46 mouse cellular contexts compared by ENCODE assay signal in the genomic region with DNA sequence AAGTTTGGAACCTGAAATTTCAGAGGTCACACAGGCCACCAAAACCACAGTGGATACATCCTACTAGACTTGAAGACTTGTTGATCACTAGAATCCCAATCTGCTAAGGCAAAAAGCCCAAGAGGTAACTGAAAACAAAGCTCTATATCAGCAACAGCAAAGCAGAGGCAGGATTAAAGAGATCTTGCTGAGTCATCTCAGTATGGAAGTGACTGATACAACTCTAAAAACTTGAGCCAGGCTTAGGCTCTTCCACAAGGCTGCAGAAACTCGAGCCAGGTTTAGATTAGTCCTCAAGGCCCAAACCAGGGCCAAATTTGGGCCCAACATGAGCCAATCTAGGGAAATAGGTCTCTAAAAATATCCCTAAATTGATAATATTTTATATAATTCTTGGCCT. TPM values are rescaled to one million over a fixed set of nuclear protein-coding genes. Genes with fewer than 3 reads are reported as not detected.
"Had no signal": no experiment of that assay in that cellular context is flagged by ENCODE, and none has a peak within 500 bp of the region (broad histone marks: within the 10 kb centered on the region; RNA-seq: fewer than 3 reads in every experiment).

No protein-coding gene starts in this region.

- H3K27ac ChIP-seq: limb, embryonic 10.5 days; limb, embryonic 12.5 days; limb, embryonic 13.5 days; limb, embryonic 15.5 days; liver, embryonic 12.5 days; liver, embryonic 13.5 days; liver, embryonic 14.5 days; liver, embryonic 15.5 days; lung, embryonic 15.5 days; macrophage; midbrain, embryonic 10.5 days; midbrain, embryonic 12.5 days; midbrain, embryonic 15.5 days; neural tube, embryonic 12.5 days; neural tube, embryonic 13.5 days had no signal

- H3K4me3 ChIP-seq: limb, embryonic 10.5 days; limb, embryonic 12.5 days; limb, embryonic 13.5 days; limb, embryonic 15.5 days; liver, embryonic 12.5 days; liver, embryonic 13.5 days; liver, embryonic 15.5 days; lung, embryonic 15.5 days; megakaryocyte, embryonic 14.5 days; midbrain, embryonic 10.5 days; midbrain, embryonic 12.5 days; midbrain, embryonic 15.5 days; myocyte; neural tube, embryonic 12.5 days; neural tube, embryonic 13.5 days had no signal

- H3K9me3 ChIP-seq: limb, embryonic 10.5 days; limb, embryonic 12.5 days; limb, embryonic 13.5 days; limb, embryonic 15.5 days; liver, embryonic 12.5 days; liver, embryonic 13.5 days; liver, embryonic 15.5 days; lung, embryonic 15.5 days; megakaryocyte, embryonic 14.5 days; midbrain, embryonic 10.5 days; midbrain, embryonic 12.5 days; midbrain, embryonic 15.5 days; neural tube, embryonic 12.5 days; neural tube, embryonic 13.5 days had no signal

- H3K4me2 ChIP-seq: limb, embryonic 12.5 days; limb, embryonic 13.5 days; limb, embryonic 15.5 days; liver, embryonic 11.5 days; liver, embryonic 12.5 days; liver, embryonic 13.5 days; liver, embryonic 15.5 days; lung, embryonic 14.5 days; lung, embryonic 15.5 days; midbrain, embryonic 12.5 days; midbrain, embryonic 15.5 days; neural tube, embryonic 12.5 days; neural tube, embryonic 13.5 days had no signal

- DNase-seq: left cerebral cortex, postnatal 4 days; liver; liver, embryonic 13.5 days; liver, postnatal 0 days; lung, adult 18-20 months; lung, adult 2 months; lung, embryonic 14.5 days; lung, postnatal 10 days; lung, postnatal 14 days; lung, postnatal 36 days; lung, postnatal 4 days; midbrain, embryonic 14.5 days had no signal

- H3K36me3 ChIP-seq: limb, embryonic 10.5 days; limb, embryonic 12.5 days; limb, embryonic 13.5 days; limb, embryonic 15.5 days; liver, embryonic 12.5 days; liver, embryonic 13.5 days; liver, embryonic 15.5 days; lung, embryonic 15.5 days; midbrain, embryonic 10.5 days; midbrain, embryonic 12.5 days; midbrain, embryonic 15.5 days; neural tube, embryonic 12.5 days; neural tube, embryonic 13.5 days had no signal

- ATAC-seq: liver, embryonic 12.5 days; liver, postnatal 0 days; lung, postnatal 0 days; midbrain, embryonic 15.5 days; midbrain, embryonic 16.5 days had no signal

- H3K4me1 ChIP-seq: limb, embryonic 10.5 days; limb, embryonic 12.5 days; limb, embryonic 13.5 days; limb, embryonic 15.5 days; liver, embryonic 12.5 days; liver, embryonic 13.5 days; liver, embryonic 15.5 days; lung, embryonic 15.5 days; megakaryocyte, embryonic 14.5 days; midbrain, embryonic 10.5 days; midbrain, embryonic 12.5 days; midbrain, embryonic 15.5 days; neural tube, embryonic 12.5 days; neural tube, embryonic 13.5 days had no signal

- H3K9ac ChIP-seq: limb, embryonic 12.5 days; limb, embryonic 13.5 days; limb, embryonic 15.5 days; liver, embryonic 12.5 days; liver, embryonic 13.5 days; liver, embryonic 14.5 days; liver, embryonic 15.5 days; liver, postnatal 0 days; lung, embryonic 14.5 days; lung, embryonic 15.5 days; midbrain, embryonic 12.5 days; midbrain, embryonic 15.5 days; neural tube, embryonic 12.5 days; neural tube, embryonic 13.5 days had no signal

- H3K27me3 ChIP-seq: limb, embryonic 12.5 days; limb, embryonic 13.5 days; limb, embryonic 15.5 days; liver, embryonic 12.5 days; liver, embryonic 13.5 days; liver, embryonic 15.5 days; lung, embryonic 15.5 days; megakaryocyte, embryonic 14.5 days; midbrain, embryonic 12.5 days; midbrain, embryonic 15.5 days; neural tube, embryonic 12.5 days; neural tube, embryonic 13.5 days had no signal

RNA-seq across cellular contexts. Expression of a gene that starts 56.2 kb away (rescaled TPM):
- total RNA-seq: left cerebral cortex, postnatal 10 days; left cerebral cortex, postnatal 14 days; left cerebral cortex, postnatal 25 days; left cerebral cortex, postnatal 36 days; left cerebral cortex, postnatal 4 days; liver, adult 2 months; megakaryocyte progenitor cell, adult 5-6 weeks; megakaryocyte, adult 5-6 weeks; megakaryocyte-erythroid progenitor cell, adult 5-6 weeks; midbrain, postnatal 0 days; monocyte, adult 5-6 weeks had no signal
- polyA plus RNA-seq: limb, embryonic 10.5 days; limb, embryonic 11.5 days; limb, embryonic 12.5 days; limb, embryonic 13.5 days; limb, embryonic 14.5 days; limb, embryonic 15.5 days; liver, adult 2 months; liver, embryonic 11.5 days; liver, embryonic 12.5 days; liver, embryonic 13.5 days; liver, embryonic 14.5 days; liver, embryonic 15.5 days; liver, embryonic 16.5 days; liver, postnatal 0 days; lung, adult 2 months; lung, embryonic 14.5 days; lung, embryonic 15.5 days; lung, embryonic 16.5 days; lung, postnatal 0 days; macrophage; midbrain, embryonic 10.5 days; midbrain, embryonic 12.5 days; midbrain, embryonic 14.5 days; midbrain, embryonic 15.5 days; midbrain, embryonic 16.5 days; midbrain, postnatal 0 days; myocyte; neural tube, embryonic 11.5 days; neural tube, embryonic 12.5 days; neural tube, embryonic 13.5 days had no signal
